Mouse (Mus musculus): ENCODE results near the gene Pilra. TPM values are rescaled to one million over a fixed set of nuclear protein-coding genes. Genes with fewer than 3 reads are reported as not detected.

Gene Pilra
- polyA plus RNA-seq, 1 experiment from 2014 or later: 3.8 TPM

GRCm38 (mm10) chr5:137776408-137776918 is 59.6 kb downstream of the Pilra start:
- 31% methylated on average over 5 of the region's 5 CpGs for WGBS
- Histone ChIP-seq H3K9ac (ENCODE audit: low read length) (0 out of 2 replicates have a peak overlapping the region, but pooled peaks have one; percentile 18), H3K36me3 (ENCODE audit: control insufficient read depth, insufficient read depth, low read length) (peaks cover 14% of the 10 kb centered on the region), H3K27ac (replicated peaks in 1 of 2; ENCODE audit: control insufficient read depth in 1 of 2, insufficient read depth in 1 of 2, low read depth in 2 of 2, low read length in 2 of 2) (peak overlapping the region; percentile 38 to 68), H3K4me3 (ENCODE audit: control insufficient read depth in 1 of 2, insufficient read depth in 1 of 2, low read depth in 1 of 2, low read length in 2 of 2) (no peak overlapping the region), H3K4me2 (ENCODE audit: low read length) (peak overlapping the region; percentile 35), H3K9me3 (ENCODE audit: control insufficient read depth, low read length) (no peaks in the 10 kb centered on the region), H3K27me3 (ENCODE audit: control insufficient read depth, insufficient read depth, low read length) (no peaks in the 10 kb centered on the region), H3K4me1 (ENCODE audit: control insufficient read depth in 2 of 2, insufficient read depth in 2 of 2, low read length in 2 of 2) (peaks cover 4 to 25% of the 10 kb centered on the region in 2 experiments; a peak in 3 of 4 replicates)
- no peak for ATAC-seq (ENCODE audit: insufficient number of reproducible peaks, insufficient read depth, low FRiP score, low read depth)

GRCm38 (mm10) chr5:137775587-137776290 is 60.3 kb downstream of the Pilra start:
- peak overlapping the region; percentile 18 to 68; a peak in 3 of 4 replicates for H3K27ac ChIP-seq (replicated peaks in 1 of 2; ENCODE audit: control insufficient read depth in 1 of 2, insufficient read depth in 1 of 2, low read depth in 2 of 2, low read length in 2 of 2)
- H3K36me3 ChIP-seq (ENCODE audit: control insufficient read depth, insufficient read depth, low read length): peaks cover 7% of the 10 kb centered on the region
- no peak overlapping the region for H3K4me3 ChIP-seq (ENCODE audit: control insufficient read depth in 1 of 2, insufficient read depth in 1 of 2, low read depth in 1 of 2, low read length in 2 of 2)
- no peak for ATAC-seq (ENCODE audit: insufficient number of reproducible peaks, insufficient read depth, low FRiP score, low read depth)
- no peak overlapping the region for H3K9ac ChIP-seq (ENCODE audit: low read length)
- H3K27me3 ChIP-seq (ENCODE audit: control insufficient read depth, insufficient read depth, low read length): no peaks in the 10 kb centered on the region
- H3K9me3 ChIP-seq (ENCODE audit: control insufficient read depth, low read length): no peaks in the 10 kb centered on the region
- 91% methylated on average over 2 of the region's 2 CpGs for WGBS
- H3K4me1 ChIP-seq (ENCODE audit: control insufficient read depth in 2 of 2, insufficient read depth in 2 of 2, low read length in 2 of 2): peaks cover 4 to 25% of the 10 kb centered on the region in 2 experiments; a peak in 3 of 4 replicates
- no peak overlapping the region for H3K4me2 ChIP-seq (ENCODE audit: low read length)

- no peaks in the 10 kb centered on the region for H3K27me3 ChIP-seq (ENCODE audit: control insufficient read depth, insufficient read depth, low read length)
- no peaks in the 10 kb centered on the region for H3K9me3 ChIP-seq (ENCODE audit: control insufficient read depth, low read length)
- no peak overlapping the region for H3K27ac ChIP-seq (replicated peaks in 1 of 2; ENCODE audit: control insufficient read depth in 1 of 2, insufficient read depth in 1 of 2, low read depth in 2 of 2, low read length in 2 of 2)
- no peak overlapping the region for H3K4me2 ChIP-seq (ENCODE audit: low read length)
- H3K9ac ChIP-seq (ENCODE audit: low read length): no peak overlapping the region
- no peak for ATAC-seq (ENCODE audit: insufficient number of reproducible peaks, insufficient read depth, low FRiP score, low read depth)
- H3K4me3 ChIP-seq (ENCODE audit: control insufficient read depth in 1 of 2, insufficient read depth in 1 of 2, low read depth in 1 of 2, low read length in 2 of 2): no peak overlapping the region
- H3K4me1 ChIP-seq (ENCODE audit: control insufficient read depth in 2 of 2, insufficient read depth in 2 of 2, low read length in 2 of 2): peaks cover 4 to 13% of the 10 kb centered on the region in 2 experiments; a peak in 3 of 4 replicates
- no peaks in the 10 kb centered on the region for H3K36me3 ChIP-seq (ENCODE audit: control insufficient read depth, insufficient read depth, low read length)
Measured at GRCm38 (mm10) chr5:137772755-137773154, 63.3 kb downstream of the Pilra start.

Other genes with a start within 250 kb of the Pilra start
- 22.7 and 23.1 TPM in 2 replicates for gene Mospd3, start 235.2 kb downstream of the Pilra start, polyA plus RNA-seq (2014; fragmentation: Nextera tagmentation; extraction: Ambion mirVana)
- 121 and 123 TPM in 2 replicates for gene Pcolce, start 222.5 kb downstream of the Pilra start, polyA plus RNA-seq (2014; fragmentation: Nextera tagmentation; extraction: Ambion mirVana)
- 0.20 TPM in 1 of 2 replicates, not detected in the other for gene Fbxo24, start 207.3 kb downstream of the Pilra start, polyA plus RNA-seq (2014; fragmentation: Nextera tagmentation; extraction: Ambion mirVana)
- 22.7 and 23.9 TPM in 2 replicates for gene Lrch4, start 207.2 kb downstream of the Pilra start, polyA plus RNA-seq (2014; fragmentation: Nextera tagmentation; extraction: Ambion mirVana)
- 5.2 and 5.6 TPM in 2 replicates for gene Gm20605, start 207.1 kb downstream of the Pilra start, polyA plus RNA-seq (2014; fragmentation: Nextera tagmentation; extraction: Ambion mirVana)
- gene Sap25, start 194.9 kb downstream of the Pilra start, polyA plus RNA-seq (2014; fragmentation: Nextera tagmentation; extraction: Ambion mirVana): 4.3 and 4.6 TPM in 2 replicates
- 0.11 TPM in 2 replicates for gene Irs3, start 190.6 kb downstream of the Pilra start, polyA plus RNA-seq (2014; fragmentation: Nextera tagmentation; extraction: Ambion mirVana)
- 10.7 and 12.1 TPM in 2 replicates for gene Agfg2, start 151.6 kb downstream of the Pilra start, polyA plus RNA-seq (2014; fragmentation: Nextera tagmentation; extraction: Ambion mirVana)
- 0.57 and 1.00 TPM in 2 replicates for gene Nyap1, start 94.7 kb downstream of the Pilra start, polyA plus RNA-seq (2014; fragmentation: Nextera tagmentation; extraction: Ambion mirVana)
- 144 and 147 TPM in 2 replicates for gene Tsc22d4, start 90.6 kb downstream of the Pilra start, polyA plus RNA-seq (2014; fragmentation: Nextera tagmentation; extraction: Ambion mirVana)
- gene Ppp1r35, start 57.4 kb downstream of the Pilra start, polyA plus RNA-seq (2014; fragmentation: Nextera tagmentation; extraction: Ambion mirVana): 29.8 and 36.7 TPM in 2 replicates
- 7.9 and 9.2 TPM in 2 replicates for gene Mepce, start 48.6 kb downstream of the Pilra start, polyA plus RNA-seq (2014; fragmentation: Nextera tagmentation; extraction: Ambion mirVana)
- 7.3 and 7.6 TPM in 2 replicates for gene Zcwpw1, start 48.5 kb downstream of the Pilra start, polyA plus RNA-seq (2014; fragmentation: Nextera tagmentation; extraction: Ambion mirVana)
- gene Pilrb1, start 21.8 kb upstream of the Pilra start, polyA plus RNA-seq (2014; fragmentation: Nextera tagmentation; extraction: Ambion mirVana): 0.44 and 0.68 TPM in 2 replicates
- gene Pilrb2, start 35.5 kb upstream of the Pilra start, polyA plus RNA-seq (2014; fragmentation: Nextera tagmentation; extraction: Ambion mirVana): 2.6 and 2.7 TPM in 2 replicates
- not detected in 2 replicates for gene Cyp3a13, start 85.3 kb upstream of the Pilra start, polyA plus RNA-seq (2014; fragmentation: Nextera tagmentation; extraction: Ambion mirVana)
- gene Gjc3, start 126.8 kb upstream of the Pilra start, polyA plus RNA-seq (2014; fragmentation: Nextera tagmentation; extraction: Ambion mirVana): 0.11 TPM in 1 of 2 replicates, not detected in the other
- not detected in 2 replicates for gene Azgp1, start 145.2 kb upstream of the Pilra start, polyA plus RNA-seq (2014; fragmentation: Nextera tagmentation; extraction: Ambion mirVana)
- gene Smok3a, start 185.0 kb upstream of the Pilra start, polyA plus RNA-seq (2014; fragmentation: Nextera tagmentation; extraction: Ambion mirVana): not detected in 2 replicates
- gene Smok3b, start 185.1 kb upstream of the Pilra start, polyA plus RNA-seq (2014; fragmentation: Nextera tagmentation; extraction: Ambion mirVana): not detected in 2 replicates
- not detected in 2 replicates for gene Smok3c, start 216.9 kb upstream of the Pilra start, polyA plus RNA-seq (2014; fragmentation: Nextera tagmentation; extraction: Ambion mirVana)
- 13.3 and 13.8 TPM in 2 replicates for gene Zkscan1, start 248.8 kb upstream of the Pilra start, polyA plus RNA-seq (2014; fragmentation: Nextera tagmentation; extraction: Ambion mirVana)

All from heart, embryonic 14.5 days (tissue).